Mouse (Mus musculus) embryonic facial prominence, embryonic 14.5 days (tissue): ENCODE results near the gene Cpne7. TPM values are rescaled to one million over a fixed set of nuclear protein-coding genes. Genes with fewer than 3 reads are reported as not detected.

Source experiments
- ATAC-seq: fragments of 200-750 bp; cut with Nextera tagmentation; 2 replicates; pipeline ENCODE4 v1.8.0; 2017; ENCODE audit warnings: low read depth, moderate number of reproducible peaks, moderate TSS enrichment
- DNase-seq: peaks from one replicate; pipeline ENCODE4 v3.0.0-alpha.2; 2015; ENCODE audit warnings: low spot score
- H3K27ac ChIP-seq: fragments of 300-500 bp; sonication (generic); replicated peaks from 2 replicates; pipeline ENCODE4 v1.5.1; 2014; ENCODE audit warnings: low read depth, mild to moderate bottlenecking, low read length, moderate library complexity
- H3K27me3 ChIP-seq: fragments of 300-500 bp; sonication (generic); replicated peaks from 2 replicates; pipeline ENCODE4 v1.6.1; 2014; ENCODE audit warnings: low read length; ENCODE audit not compliant: control insufficient read depth, insufficient read depth
- H3K36me3 ChIP-seq: fragments of 300-500 bp; sonication (generic); 2 replicates; pipeline ENCODE4 v1.6.1; 2014; ENCODE audit warnings: low read length, mixed read lengths; ENCODE audit not compliant: control insufficient read depth, insufficient read depth
- H3K4me1 ChIP-seq: fragments of 300-500 bp; sonication (generic); 2 replicates; pipeline ENCODE4 v1.6.1; 2014; ENCODE audit warnings: antibody characterized with exemption, low read length; ENCODE audit not compliant: control insufficient read depth, insufficient read depth
- H3K4me2 ChIP-seq: fragments of 300-500 bp; sonication (generic); 2 replicates; pipeline ENCODE4 v1.6.1; 2014; ENCODE audit warnings: low read depth, mild to moderate bottlenecking, low read length, moderate library complexity, mixed read lengths
- H3K4me3 ChIP-seq: fragments of 300-500 bp; sonication (generic); 2 replicates; pipeline ENCODE4 v1.5.1; 2014; ENCODE audit warnings: low read depth, mild to moderate bottlenecking, low read length
- H3K9ac ChIP-seq: fragments of 300-500 bp; sonication (generic); 2 replicates; pipeline ENCODE4 v1.6.1; 2014; ENCODE audit warnings: low read depth, mild to moderate bottlenecking, low read length, moderate library complexity, mixed read lengths
- H3K9me3 ChIP-seq: fragments of 300-500 bp; sonication (generic); 2 replicates; pipeline ENCODE4 v1.6.1; 2016; ENCODE audit warnings: low read length; ENCODE audit not compliant: control insufficient read depth
- WGBS: fragments of 180-500 bp; shearing (Covaris S2); extraction: QIAGEN DNeasy Blood & Tissue Kit; methylation state at CpG from one replicate; pipeline ENCODE4 v1.1.7; 2014; 5-methylcytosine and 5-hydroxymethylcytosine counted together
- polyA plus RNA-seq: library from polyadenylated mRNA; unstranded; fragments of >200 nt; fragmentation: Nextera tagmentation; extraction: Ambion mirVana; gene quantifications from 2 replicates; pipeline ENCODE4 v1.2.1, GENCODE M21; 2014

The Cpne7 gene
- polyA plus RNA-seq, 1 experiment from 2014 or later, result 1.4 TPM

DNA sequence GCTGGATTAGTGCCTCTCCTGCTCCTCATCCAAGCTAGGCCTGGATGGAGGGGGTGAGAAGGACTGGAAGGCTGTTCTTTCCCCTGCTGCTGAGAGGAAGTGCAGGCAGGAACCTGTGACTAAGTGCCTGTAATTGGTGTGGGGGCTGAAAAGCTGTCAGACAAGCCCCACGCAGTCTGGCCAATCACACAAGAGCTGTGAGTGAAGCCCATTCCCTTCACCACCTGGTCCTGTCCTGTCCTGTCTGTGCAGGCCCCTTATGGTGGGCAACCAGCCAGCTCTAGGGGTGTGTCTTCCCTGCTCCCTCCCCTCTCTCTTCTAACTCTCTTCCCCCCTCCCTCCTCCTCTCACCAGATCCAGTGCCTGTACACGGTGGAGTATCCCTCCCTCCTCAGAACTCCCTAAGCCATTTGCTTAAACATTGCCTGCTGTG lies 20.5 kb downstream of the Cpne7 start:
- peak; percentile 98 for DNase-seq
- Histone ChIP-seq H3K4me2 (no peak overlapping the region), H3K27ac (peak overlapping the region; percentile 91), H3K4me1 (peaks cover 31% of the 10 kb centered on the region), H3K9me3 (peaks cover 3% of the 10 kb centered on the region; the same call in 1 of the 2 replicates), H3K36me3 (no peaks in the 10 kb centered on the region), H3K27me3 (no peaks in the 10 kb centered on the region), H3K9ac (peak overlapping the region; percentile 34; the same call in 1 of the 2 replicates), H3K4me3 (no peak overlapping the region)
- WGBS, result 0% methylated on average over 1 of the region's 2 CpGs
- peak; percentile 94 for ATAC-seq

DNA sequence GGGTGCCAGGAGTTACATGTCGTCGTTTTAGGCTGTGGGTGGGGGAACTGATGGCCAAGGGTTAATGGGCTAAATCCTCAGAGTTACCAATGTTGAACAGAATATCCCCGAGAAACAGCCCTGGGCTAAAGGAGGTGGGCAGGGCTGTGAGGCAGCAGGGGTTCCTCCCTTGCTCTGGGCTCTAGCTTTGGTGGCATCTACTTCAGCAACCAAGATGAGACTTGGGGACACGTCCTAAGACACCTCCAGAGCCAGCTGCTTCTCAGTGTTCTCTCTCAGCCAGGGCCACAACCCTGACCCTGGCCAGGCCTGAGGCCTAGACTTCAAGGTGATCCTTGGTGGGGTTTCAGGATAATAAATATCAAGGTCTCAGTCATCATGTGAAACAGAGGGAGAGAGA lies 21.6 kb downstream of the Cpne7 start:
- no peak overlapping the region for H3K4me2 ChIP-seq

DNA sequence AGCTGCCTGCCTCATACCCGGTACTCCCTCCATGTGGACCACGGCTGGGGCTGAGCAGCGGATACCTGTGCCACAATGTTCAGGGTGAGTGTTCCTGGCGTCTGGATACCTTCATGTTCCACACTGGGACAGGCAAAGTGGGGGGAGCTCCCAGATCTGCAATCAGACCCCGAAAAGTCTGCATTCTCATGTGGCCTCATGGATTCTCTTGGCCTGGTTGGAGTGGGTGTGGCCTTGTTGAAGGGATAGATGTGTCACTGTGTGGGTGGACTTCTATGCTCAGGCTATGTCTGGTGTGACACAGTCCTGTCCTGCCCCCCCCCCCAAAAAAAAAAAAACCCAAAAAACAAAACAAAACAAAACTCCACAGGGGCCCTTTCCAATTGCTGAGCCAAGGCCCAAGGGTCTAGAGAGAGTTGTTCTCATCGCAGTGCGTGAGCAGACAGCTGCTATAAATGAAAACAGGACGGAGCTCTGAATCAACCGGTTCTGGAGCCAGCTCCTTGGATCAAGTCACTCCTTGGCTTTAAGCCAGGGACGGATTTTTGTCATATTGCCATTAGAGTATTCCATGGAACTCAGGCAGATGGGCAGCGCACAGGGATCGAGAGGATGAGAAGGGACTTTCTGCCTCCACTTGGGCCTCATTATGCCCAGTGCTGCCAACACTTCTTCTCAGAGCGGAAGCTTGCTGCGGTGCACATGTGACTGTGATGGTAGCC lies 24.7 kb downstream of the Cpne7 start:
- no peak overlapping the region for H3K9ac ChIP-seq
- no peak overlapping the region for H3K4me3 ChIP-seq
- no peaks in the 10 kb centered on the region for H3K27me3 ChIP-seq
- H3K9me3 ChIP-seq, result no peaks in the 10 kb centered on the region
- DNase-seq, result peak; percentile 96
- H3K27ac ChIP-seq, result peak overlapping the region; percentile 91
- peak; percentile 49 for ATAC-seq
- H3K36me3 ChIP-seq, result no peaks in the 10 kb centered on the region
- H3K4me2 ChIP-seq, result no peak overlapping the region
- 47% methylated on average over 14 of the region's 14 CpGs for WGBS
- H3K4me1 ChIP-seq, result peaks cover 32% of the 10 kb centered on the region

More for the DNA sequence above, 21.6 kb downstream of the Cpne7 start:
- ATAC-seq, result no peak
- no peak for DNase-seq
- Histone ChIP-seq H3K9me3 (no peaks in the 10 kb centered on the region), H3K4me3 (no peak overlapping the region), H3K4me1 (peaks cover 32% of the 10 kb centered on the region), H3K27me3 (no peaks in the 10 kb centered on the region), H3K9ac (no peak overlapping the region), H3K27ac (no peak overlapping the region), H3K36me3 (no peaks in the 10 kb centered on the region)
- 55% methylated on average over 4 of the region's 4 CpGs for WGBS

DNA sequence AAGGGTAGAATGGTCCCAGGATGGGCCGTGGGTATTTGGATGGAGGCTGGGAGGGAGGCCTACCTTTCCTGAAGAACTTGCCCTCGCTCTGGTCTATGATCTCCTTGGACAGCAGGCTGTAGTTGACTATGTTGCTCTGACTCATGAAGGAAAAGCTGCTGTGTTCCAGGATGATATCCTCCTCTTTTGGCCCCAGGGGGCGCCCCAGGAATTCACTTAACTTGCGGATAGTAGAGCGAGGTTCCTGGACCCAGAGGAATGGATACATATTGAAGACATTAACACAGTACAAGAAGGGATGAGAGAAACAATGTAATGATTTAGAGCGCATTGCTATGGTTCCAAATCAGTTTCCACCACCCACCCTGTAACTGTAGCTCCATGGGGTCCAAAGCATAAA lies 28.1 kb downstream of the Cpne7 start:
- Histone ChIP-seq H3K27ac (0 out of 2 replicates have a peak overlapping the region, but pooled peaks have one; percentile 68), H3K9me3 (no peaks in the 10 kb centered on the region), H3K4me3 (no peak overlapping the region), H3K4me2 (no peak overlapping the region), H3K36me3 (no peaks in the 10 kb centered on the region), H3K27me3 (no peaks in the 10 kb centered on the region), H3K4me1 (peaks cover 16% of the 10 kb centered on the region; the same call in 1 of the 2 replicates), H3K9ac (no peak overlapping the region)
- ATAC-seq (no peak), DNase-seq (peak; percentile 90)
- 48% methylated on average over 6 of the region's 6 CpGs for WGBS

DNA sequence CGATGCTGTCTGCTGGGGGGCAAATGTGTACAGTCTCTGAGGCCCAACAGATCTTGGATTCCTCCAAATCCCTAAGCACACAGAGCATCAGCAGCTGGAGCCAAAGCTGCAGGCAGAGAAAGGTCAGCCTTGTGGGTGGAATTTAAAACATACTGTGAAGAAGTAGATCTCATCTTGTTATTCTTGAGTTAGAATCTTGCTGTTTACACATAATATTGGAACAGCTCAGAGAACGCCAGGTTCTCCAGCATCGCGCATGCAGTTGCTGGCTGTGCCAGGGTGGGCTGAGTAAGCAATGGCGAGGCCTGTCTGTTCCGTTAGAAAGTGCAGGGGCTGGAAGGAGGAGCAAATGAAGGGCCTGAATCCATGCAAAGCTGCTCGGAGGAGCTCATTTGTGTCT lies 29.2 kb downstream of the Cpne7 start:
- no peak overlapping the region for H3K4me3 ChIP-seq
- H3K4me2 ChIP-seq, result no peak overlapping the region
- ATAC-seq (no peak), DNase-seq (peak; percentile 62)
- WGBS, result 53% methylated on average over 7 of the region's 7 CpGs
- H3K27ac ChIP-seq, result peak overlapping the region; percentile 66
- no peaks in the 10 kb centered on the region for H3K27me3 ChIP-seq
- H3K4me1 ChIP-seq, result peaks cover 16% of the 10 kb centered on the region; the same call in 1 of the 2 replicates
- no peak overlapping the region for H3K9ac ChIP-seq
- no peaks in the 10 kb centered on the region for H3K36me3 ChIP-seq
- no peaks in the 10 kb centered on the region for H3K9me3 ChIP-seq

DNA sequence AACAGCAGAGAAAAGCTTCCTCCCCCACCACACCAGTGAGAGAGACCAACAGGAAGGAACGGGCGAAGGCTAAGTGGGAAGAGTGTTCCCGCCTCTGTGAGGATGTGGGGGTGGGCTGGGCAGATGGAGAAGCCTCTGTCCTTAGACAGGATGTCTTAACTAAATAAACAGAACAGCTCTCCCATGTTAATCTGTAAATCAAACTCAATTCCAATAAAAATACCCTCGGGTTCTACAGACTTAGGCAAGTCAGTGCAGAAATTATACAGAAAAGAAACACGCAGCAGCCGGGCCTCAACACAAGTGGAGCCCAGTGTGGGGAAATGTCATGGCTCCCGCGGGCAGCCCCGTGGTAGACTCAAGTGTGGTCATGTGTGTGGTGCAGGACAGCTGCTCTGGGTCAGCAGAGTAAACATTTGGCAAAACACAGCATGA lies 33.6 kb downstream of the Cpne7 start:
- no peak overlapping the region for H3K4me2 ChIP-seq
- H3K27ac ChIP-seq, result 0 out of 2 replicates have a peak overlapping the region, but pooled peaks have one; percentile 15

DNA sequence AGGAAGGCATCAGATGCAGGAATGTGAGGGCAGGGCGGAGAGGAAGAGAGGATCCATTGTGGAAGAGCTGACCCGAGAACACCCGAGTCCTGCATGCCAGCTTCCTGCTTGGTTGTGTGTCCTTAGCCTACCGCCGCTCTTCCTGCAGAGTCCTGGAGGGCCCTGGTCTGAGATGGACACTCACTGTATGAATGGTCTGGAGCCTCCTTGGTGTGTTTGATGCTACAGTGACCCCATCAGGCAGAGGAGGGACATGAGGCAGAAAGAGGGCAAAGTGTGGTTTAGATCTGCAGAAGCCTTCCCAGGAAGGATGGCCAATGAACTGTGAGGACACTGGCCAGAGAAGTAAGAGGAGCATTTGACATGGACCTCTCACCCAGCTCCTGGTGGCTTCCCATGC lies 38.0 kb downstream of the Cpne7 start:
- no peak overlapping the region for H3K27ac ChIP-seq
- no peaks in the 10 kb centered on the region for H3K27me3 ChIP-seq
- no peaks in the 10 kb centered on the region for H3K9me3 ChIP-seq
- H3K4me3 ChIP-seq, result no peak overlapping the region
- no peak for ATAC-seq
- H3K9ac ChIP-seq, result no peak overlapping the region
- WGBS, result 57% methylated on average over 5 of the region's 5 CpGs
- no peak for DNase-seq
- no peak overlapping the region for H3K4me2 ChIP-seq
- no peaks in the 10 kb centered on the region for H3K36me3 ChIP-seq
- H3K4me1 ChIP-seq, result peaks cover 15% of the 10 kb centered on the region; the same call in 1 of the 2 replicates

More for the DNA sequence above, 33.6 kb downstream of the Cpne7 start:
- peak; percentile 56 for DNase-seq
- peak; percentile 62; the same call in 1 of the 2 replicates for ATAC-seq
- no peaks in the 10 kb centered on the region for H3K36me3 ChIP-seq
- no peaks in the 10 kb centered on the region for H3K27me3 ChIP-seq
- no peak overlapping the region for H3K9ac ChIP-seq
- WGBS, result 49% methylated on average over 9 of the region's 9 CpGs
- H3K4me3 ChIP-seq, result no peak overlapping the region
- H3K4me1 ChIP-seq, result 0 out of 2 replicates have a peak, but pooled peaks cover 2% of the 10 kb centered on the region
- H3K9me3 ChIP-seq, result no peaks in the 10 kb centered on the region

DNA sequence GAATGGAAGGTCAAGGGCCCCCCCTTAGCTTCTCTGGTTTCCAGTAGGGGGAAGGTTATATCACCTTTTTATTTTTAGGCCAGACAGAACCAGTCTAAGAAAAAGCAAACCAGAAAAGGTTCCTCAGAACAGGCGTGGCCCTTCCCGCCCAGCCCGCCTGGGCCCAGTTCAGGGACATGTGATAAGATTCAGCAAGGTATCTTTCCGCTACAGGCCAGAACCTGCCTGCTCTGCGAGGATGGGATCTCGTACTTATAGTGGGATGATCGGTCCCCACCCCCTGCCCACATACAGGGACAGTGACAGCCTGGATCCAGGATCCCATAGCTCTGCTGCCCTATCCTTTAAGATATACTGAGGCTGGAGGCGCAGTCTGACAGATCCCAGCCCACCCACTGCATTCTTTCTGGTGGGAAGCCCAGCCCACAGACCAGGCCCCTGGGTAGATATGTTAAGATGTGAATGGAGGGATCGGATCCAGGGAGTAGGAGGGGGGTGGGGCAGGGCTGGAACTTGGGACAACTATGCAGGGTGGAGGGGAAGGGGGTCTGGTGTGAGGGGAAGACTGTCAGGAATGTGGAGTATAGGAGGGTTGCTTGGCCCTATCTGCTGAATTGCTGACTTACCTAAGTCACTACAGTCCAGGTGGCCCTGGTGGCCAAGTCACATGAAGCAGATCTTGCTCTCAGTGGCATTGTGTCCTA lies 39.0 kb downstream of the Cpne7 start:
- no peak overlapping the region for H3K9ac ChIP-seq
- ATAC-seq, result peak; percentile 41; the same call in 1 of the 2 replicates
- DNase-seq, result peak; percentile 52
- H3K4me3 ChIP-seq, result no peak overlapping the region
- H3K27me3 ChIP-seq, result no peaks in the 10 kb centered on the region
- H3K4me1 ChIP-seq, result peaks cover 15% of the 10 kb centered on the region; the same call in 1 of the 2 replicates
- H3K9me3 ChIP-seq, result no peaks in the 10 kb centered on the region
- peak overlapping the region; percentile 54 for H3K27ac ChIP-seq
- H3K4me2 ChIP-seq, result no peak overlapping the region
- 69% methylated on average over 9 of the region's 9 CpGs for WGBS
- H3K36me3 ChIP-seq, result no peaks in the 10 kb centered on the region
